Mouse (Mus musculus) brain, embryonic 18.5 days (tissue): ENCODE data around the gene Plet1.

Source experiments
- DNase-seq: peaks from one replicate; pipeline ENCODE4 v3.0.0-alpha.2; 2012; ENCODE audit warnings: low read depth, low spot score

The Plet1 gene

GRCm38 (mm10) chr9:50494311-50494710 is at the start of gene Plet1:
TSS of gene Plet1 (plus strand) at chr9:50494525.
- DNase-seq = no peak

- no peak for DNase-seq
These were observed 45.3 kb upstream of the Plet1 start for GRCm38 (mm10) chr9:50449048-50449447.

GRCm38 (mm10) chr9:50451456-50452218 is 42.7 kb upstream of the Plet1 start:
- no peak for DNase-seq

GRCm38 (mm10) chr9:50452303-50452775 is 42.0 kb upstream of the Plet1 start:
- no peak for DNase-seq

- no peak for DNase-seq
These were observed 36.7 kb upstream of the Plet1 start for GRCm38 (mm10) chr9:50457596-50457995.

GRCm38 (mm10) chr9:50459537-50459936 is 34.8 kb upstream of the Plet1 start:
- DNase-seq = no peak

- DNase-seq = no peak
These were observed 31.7 kb upstream of the Plet1 start for GRCm38 (mm10) chr9:50462494-50463204.

GRCm38 (mm10) chr9:50463205-50463508 is 31.2 kb upstream of the Plet1 start:
- DNase-seq = no peak

GRCm38 (mm10) chr9:50470377-50471100 is 23.8 kb upstream of the Plet1 start:
- no peak for DNase-seq

- no peak for DNase-seq
These were observed 23.0 kb upstream of the Plet1 start for GRCm38 (mm10) chr9:50471181-50471901.

GRCm38 (mm10) chr9:50475318-50475717 is 19.0 kb upstream of the Plet1 start:
- no peak for DNase-seq

- no peak for DNase-seq
These were observed 18.6 kb upstream of the Plet1 start for GRCm38 (mm10) chr9:50475745-50476144.

- no peak for DNase-seq
These were observed 17.7 kb upstream of the Plet1 start for GRCm38 (mm10) chr9:50476651-50477050.

- DNase-seq = no peak
These were observed 17.1 kb upstream of the Plet1 start for GRCm38 (mm10) chr9:50477270-50477669.

- DNase-seq = no peak
These were observed 15.5 kb upstream of the Plet1 start for GRCm38 (mm10) chr9:50478826-50479225.

- DNase-seq = no peak
These were observed 14.8 kb upstream of the Plet1 start for GRCm38 (mm10) chr9:50479476-50479875.

GRCm38 (mm10) chr9:50482743-50483142 is 11.6 kb upstream of the Plet1 start:
- DNase-seq = no peak

- no peak for DNase-seq
These were observed 8.8 kb upstream of the Plet1 start for GRCm38 (mm10) chr9:50485521-50485920.

GRCm38 (mm10) chr9:50490836-50491235 is 3.5 kb upstream of the Plet1 start:
- no peak for DNase-seq

- DNase-seq = no peak
These were observed 2.7 kb upstream of the Plet1 start for GRCm38 (mm10) chr9:50491531-50492045.

GRCm38 (mm10) chr9:50493777-50494176 is 548 bp upstream of the Plet1 start:
- no peak for DNase-seq
